Mouse (Mus musculus) cerebellum, postnatal 36 days (tissue): ENCODE results near the gene Gstt3.
"Not testable (repeated sequence)": the region's sequence is repeated elsewhere in the genome, so short reads cannot be mapped to it uniquely, and the experiment has no call there.

Source experiments
- DNase-seq, 2 experiments: peaks; one replicate each; pipeline ENCODE4 v3.0.0; 2021 to 2022; ENCODE audit warnings: mixed read lengths in 2 of 2

Gene Gstt3

DNA sequence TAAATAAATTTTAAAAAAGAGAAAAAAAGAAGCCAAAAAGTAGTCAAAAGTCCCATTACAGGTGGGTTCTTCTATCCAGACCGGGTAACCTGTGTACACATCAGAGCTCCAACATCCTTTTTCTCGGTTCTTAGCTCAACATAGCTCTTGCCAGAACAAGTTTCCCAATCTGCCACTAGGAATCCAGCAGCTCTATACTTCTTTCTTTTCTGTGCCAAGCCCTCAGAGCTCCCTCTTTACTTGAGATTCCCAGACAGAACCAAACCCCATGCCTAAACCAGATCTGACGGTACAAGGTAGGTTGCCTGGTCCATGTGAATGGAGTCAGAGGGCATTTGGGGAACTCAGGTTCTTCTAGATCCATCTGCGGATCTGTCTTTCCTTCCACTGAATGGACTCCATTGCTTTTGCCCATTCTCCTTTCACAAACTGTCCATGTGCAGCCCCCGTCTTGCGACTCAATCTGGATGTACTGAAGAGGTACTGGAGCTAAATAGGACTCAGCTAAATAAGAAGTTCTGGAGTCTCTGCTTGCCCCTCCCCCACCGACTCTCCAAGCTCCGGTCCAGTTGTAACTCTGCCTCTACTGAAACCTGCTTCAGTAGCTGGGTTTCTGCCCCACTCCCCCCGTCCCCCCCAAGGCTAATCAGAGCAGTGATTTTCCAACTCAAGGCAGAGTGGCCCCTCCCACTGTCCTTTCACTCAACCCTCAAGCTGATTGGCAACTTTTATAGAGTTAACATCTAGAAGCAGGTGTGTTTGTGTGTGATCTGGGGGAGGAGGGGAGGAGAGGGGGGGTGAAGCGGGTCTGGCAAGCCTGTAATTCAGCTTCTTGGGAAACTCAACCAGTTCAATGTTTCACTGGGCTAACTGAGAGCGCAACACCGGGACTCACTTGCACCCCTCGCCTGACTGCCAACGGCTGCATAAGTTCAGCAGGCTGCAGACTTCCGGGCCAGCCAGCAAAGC lies 1.7 kb downstream of the Gstt3 start:
- DNase-seq, result no peak

DNA sequence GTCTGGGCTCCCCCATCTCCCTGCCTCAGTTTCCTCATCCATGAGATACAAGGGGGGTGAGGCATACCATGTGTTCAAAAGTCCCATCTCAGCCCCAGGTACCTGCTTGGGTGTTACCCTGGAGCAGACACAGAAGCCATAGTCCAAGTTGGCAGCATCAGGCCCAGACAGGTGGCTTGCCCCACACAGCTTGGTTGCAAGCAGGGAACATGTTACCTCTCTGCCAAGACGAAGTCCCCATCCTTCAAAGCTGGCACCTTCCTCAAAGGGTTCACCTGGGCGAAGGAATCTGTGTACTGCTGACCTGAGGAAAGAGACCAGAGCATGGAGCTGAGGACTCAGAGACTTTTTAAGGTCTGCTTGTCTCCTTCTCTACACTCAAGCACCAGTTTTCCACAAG lies 3.3 kb downstream of the Gstt3 start:
- DNase-seq, result no peak

DNA sequence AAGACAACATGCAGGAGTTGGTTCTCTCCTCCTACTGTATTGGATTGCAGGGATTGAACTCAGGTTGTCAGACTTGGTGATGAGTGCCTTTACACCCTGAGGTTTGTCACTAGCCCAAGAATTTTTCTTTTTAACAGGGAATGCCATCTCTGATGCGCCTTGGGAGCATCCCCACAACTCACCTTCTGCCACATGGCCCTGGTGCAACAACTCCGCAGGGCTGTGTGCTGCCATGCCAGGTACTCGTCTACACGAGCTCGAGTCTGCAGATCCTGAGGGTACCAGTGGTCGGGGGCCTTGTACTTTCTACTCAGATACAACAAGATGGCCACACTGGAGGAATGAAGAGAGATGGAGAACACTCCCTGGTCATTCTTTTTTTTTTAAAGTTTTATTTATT lies 4.7 kb downstream of the Gstt3 start:
- no peak for DNase-seq

DNA sequence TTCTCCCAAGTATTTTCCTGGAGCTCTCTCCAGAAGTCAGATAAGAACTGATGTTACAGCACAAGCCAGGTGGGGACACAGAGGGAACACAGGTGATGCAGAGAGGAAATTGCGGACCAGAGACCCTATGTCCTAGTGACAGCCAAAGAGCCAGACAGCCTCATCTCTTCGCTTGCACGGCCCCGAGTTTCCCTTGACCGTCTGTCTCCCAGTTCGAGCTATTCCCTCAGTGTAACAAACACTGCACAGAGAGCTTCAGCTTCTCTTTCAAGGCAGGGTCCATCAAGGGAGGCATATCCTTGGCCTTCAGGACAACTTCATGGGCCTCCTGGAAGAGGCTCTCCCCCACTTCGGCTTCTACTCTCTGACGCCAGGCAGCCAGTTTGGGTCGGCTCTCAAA lies 6.6 kb downstream of the Gstt3 start:
- DNase-seq, result no peak

DNA sequence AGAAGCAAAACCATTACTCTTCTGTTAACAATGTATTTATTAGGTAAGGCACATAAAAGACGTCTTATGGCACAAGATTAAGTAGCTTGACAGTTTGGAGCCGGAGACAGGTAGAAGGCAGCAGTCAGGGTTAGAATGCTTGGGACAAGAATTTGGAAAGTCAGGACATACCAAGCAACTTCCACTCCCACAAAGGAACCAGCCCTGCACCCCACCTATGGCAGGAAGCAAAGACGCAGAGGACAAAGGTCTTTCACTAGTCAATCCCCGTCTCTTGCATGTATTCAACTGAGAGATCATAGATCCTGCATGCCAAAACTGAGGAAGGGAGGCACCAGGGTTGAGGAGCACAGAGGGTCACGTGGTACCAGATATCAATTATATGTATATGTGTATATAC lies 7.1 kb downstream of the Gstt3 start:
- no peak for DNase-seq

DNA sequence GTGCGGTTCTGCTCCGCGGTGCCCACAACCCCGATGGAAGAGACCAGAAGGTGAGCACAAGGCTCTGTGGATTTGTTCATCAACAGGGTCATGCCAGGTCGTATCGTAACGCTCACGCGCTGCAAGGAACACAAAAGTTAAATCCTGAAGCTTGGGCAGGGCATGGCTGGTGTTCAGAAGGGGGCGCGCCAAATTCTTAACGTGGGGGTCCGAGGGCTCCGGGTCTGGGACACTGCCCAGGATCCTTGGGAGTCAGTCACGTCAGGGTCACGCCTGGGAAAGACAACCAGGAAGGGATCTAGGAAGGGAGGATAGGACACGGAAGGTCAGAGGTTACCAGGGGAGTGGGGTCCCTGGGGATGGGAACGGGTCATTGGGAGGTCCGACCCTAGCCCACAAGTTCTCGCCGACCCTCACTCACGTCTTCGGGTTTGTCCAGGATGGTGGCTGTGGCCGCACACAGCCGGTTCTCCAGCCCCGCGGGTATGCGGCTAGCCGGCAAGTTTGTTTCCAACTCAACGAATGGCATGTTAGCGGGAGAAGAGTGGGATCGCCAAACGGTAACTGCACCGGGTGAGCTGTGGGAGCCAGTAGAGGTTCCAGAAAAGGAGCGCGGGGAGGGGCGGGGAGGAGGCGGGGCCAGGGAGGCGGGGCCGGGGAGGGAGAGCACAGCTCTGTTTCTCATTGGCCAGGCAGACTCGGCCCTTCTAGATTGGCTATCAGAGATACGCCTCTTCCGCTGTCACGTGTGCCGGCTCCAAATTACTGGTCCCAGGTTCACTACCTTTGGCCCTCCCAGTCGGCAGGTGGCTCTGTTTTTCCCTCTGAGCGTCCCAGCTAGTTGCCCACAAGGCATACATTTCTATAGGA lies 8.2 kb downstream of the Gstt3 start, which contains the start of gene Ddt:
TSS of gene Ddt (minus strand) at position 620 of the 870 bp plus-strand sequence.
- peak; percentile 86 to 89 for DNase-seq

DNA sequence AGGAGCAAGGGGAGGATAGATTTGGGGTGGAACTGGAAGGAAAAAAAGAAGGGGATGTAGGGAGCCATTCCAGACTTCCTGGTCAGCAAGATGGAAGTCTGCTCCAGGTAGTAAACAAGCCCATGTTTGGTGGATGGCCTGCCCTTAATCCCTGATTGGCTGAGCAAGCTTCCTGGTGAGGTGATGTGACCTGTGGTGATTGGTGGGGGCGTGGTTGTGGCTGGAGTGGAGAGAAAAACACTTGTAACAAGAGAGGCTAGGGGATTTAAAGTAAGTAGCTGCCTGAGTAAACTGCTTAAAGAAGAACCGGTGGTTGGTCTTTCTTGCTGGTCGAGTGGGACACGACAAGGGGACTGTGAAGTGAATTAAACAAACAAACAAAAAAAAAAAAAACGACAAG lies 13.5 kb downstream of the Gstt3 start:
- not testable (repeated sequence) for DNase-seq

DNA sequence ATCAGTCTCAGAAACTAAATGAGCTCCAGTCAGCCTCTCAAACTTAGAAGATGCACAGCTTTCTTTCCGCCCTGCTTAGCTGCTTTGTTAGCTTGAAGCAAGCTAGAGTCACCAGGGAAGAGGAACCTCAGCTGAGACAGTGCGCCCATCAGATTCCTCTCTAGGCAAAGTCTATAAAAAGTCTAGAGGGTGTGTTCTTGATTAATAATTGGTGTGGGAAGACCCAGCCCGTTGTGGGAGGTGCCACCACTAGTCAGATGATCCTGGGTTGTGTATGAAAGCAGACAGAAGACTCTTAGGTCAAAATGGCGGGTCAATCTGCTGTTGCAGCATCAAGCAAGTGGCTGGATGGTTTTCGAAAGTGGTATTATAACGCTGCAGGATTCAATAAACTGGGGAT lies 14.4 kb downstream of the Gstt3 start:
- DNase-seq, result no peak

DNA sequence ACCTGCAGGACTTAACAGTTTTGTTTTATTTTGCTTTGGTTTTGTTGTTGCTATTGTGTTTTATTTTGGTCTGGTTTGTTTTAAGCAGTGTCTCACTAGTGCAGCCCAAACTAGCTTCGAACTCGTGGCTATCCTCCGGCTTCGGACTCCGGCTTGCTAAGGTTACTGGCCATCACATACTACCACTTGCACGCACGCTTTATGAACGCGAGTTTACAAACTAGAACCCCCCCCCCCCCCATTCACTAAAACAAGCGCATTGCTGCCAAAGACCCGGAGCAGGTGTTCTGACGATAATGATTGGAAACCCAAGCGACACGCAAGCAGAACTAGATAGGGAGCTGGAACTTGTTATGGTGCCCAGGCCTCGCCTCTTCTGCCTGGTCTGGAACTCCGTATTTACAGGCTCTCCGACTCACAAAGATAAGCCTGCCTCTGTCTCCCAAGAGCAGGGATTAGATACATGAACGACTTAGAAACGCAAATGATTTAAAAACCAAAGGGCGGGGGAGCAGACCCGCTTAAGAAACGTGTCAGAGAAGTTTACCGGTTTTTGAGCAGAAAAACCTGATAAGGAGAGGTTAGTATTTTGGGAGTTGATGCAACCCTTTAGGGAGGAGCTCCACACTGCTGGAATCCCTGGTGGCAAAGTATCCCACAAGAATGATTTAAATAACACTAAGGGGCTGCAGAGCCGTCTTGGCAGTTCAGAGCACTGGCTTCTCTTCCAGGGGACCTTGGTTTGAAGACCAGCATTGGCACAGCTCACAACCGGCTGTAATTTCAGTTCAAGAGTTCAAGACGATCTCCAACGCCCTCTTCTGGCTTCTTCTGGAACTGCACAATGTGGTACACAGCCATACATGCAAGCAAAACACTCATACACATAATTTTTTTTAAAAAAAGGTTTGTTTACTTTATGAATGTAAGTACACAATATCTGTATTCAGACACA lies 16.4 kb downstream of the Gstt3 start:
- DNase-seq, result peak; percentile 70 to 80

DNA sequence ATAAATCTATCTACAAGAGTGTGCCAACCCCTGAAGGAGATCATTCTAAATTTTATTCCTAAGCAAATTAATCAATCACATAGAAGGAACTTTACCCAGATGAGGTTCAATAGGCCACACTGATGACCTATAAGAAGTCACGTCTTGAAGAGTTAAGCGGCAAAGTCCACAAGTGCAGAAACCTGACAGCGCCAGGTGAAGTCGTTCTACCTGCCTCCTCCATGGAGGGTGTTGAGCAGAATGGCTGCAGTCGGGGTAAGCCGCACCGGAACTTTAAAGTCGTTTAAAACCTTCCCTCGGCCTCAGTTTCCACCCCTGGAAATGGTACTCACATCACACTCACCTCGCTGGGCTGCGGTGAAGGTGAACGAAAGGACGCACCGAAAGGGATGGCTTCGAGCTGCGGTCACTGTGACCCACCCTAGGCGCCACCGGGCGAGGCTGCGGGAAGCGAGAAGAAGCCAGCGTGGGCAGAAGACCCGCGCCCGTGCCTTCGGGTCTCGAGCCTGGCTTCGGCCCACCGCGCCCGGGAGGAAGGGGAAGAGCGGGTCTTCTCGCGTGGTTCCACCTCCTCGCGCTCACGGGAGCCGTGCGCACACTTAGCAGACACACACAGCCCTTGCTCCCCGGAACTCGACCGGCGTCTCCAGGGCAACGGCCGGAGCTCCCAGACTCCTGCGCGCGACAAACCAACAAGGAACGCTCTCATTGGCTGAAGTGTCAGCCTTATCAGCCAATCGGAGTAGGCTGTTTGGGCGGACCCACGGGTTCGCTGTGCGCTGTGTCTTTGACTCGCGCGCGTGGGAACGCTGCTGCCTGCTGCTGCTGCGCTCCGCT lies 17.3 kb downstream of the Gstt3 start, which contains the start of gene Cabin1:
TSS of gene Cabin1 (minus strand) at position 660 of the 837 bp plus-strand sequence.
- peak; percentile 95 to 97 for DNase-seq

DNA sequence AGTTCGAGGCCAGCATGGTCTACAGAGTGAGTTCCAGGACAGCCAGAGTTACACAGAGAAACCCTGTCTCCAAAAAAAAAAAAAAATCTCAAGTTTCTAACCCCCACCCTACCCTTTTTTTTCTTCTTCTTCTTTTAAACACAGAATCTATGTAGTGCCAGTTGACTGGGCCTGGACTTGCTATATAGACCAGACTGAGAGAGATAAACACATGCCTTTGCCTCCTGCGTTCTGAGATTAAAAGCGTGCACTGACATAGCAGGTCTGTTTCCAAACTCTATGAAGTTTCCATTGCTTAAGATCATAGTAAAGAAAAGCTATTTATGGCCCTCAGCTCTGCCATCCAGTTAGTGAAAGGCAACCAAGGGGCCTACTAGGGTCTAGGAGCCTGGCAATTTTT lies 18.8 kb downstream of the Gstt3 start:
- no peak for DNase-seq

DNA sequence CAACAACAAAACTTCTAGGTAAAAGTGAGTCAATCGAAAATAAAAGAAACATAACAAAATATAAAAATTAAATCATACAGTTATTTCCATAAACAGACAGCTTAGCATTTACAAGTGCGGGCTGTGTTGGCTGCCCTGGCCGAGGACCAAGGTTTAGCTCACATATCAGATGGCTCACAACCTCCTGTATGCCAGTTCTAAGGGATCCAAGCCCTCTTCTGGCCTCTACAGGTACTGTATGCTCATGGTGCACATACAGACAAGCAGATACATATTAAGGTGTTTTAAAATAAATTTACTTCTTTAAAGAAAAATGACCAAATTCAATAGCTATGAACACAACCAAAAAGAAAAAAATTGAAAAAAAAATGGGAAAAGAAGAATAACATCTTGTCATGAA lies 20.9 kb downstream of the Gstt3 start:
- no peak for DNase-seq

DNA sequence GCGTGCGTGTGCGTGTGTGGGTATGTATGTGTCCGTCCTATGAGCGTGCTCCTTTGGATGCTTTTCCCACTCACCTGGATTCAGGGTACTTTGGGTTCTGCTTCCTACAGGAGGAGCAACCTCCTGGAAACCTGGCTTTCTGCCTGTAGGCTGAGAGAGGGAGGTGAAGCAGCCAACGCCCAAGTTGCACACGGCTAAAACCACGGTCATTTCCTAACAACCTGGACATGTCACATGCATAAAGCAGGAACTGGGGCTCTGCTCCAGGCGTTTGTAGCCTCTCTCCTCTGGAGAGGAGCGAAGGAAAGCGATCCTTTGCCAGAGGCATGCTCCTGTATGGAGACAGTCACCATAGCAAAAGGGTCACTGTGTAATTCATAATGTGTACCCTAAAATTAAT lies 24.5 kb downstream of the Gstt3 start:
- DNase-seq, result no peak

DNA sequence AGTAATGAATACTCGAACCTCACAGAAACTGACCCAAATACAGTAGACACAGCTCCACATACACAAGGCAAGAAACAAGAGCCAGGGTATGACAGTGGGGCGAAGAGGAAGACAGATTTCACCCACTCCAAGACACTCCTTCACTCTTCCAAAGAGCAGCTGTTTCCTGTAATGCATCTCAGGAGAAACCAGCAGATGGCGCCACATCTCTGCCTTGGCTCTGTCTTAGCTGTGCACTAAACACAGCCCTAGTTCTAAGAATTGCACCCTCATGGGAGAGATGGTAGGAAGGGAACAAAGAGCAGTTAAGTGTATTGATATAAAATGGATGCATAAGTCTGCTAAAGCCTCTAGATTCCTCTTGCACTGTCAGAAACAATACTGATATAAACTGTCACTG lies 37.2 kb downstream of the Gstt3 start:
- DNase-seq, result peak; percentile 87 to 94

DNA sequence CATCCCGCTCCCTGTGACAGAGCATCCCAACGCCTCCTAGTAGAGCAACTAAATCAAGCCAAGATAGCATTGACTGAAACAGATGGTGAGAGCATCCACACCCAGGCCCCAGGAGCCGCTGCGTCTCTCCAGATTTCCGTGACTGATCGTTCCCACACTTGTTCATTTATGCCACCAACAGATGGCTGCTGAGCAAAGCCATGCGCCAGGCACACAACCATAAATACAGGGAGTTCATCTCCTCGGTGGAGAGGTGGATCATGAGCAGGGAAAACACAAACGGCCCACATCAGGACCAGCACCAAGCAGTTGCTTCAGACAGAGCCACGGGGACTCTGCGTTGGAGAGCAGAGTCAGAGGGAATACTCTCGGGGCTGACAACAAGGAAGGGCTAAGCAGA lies 37.8 kb downstream of the Gstt3 start:
- peak; percentile 62 to 63 for DNase-seq

DNA sequence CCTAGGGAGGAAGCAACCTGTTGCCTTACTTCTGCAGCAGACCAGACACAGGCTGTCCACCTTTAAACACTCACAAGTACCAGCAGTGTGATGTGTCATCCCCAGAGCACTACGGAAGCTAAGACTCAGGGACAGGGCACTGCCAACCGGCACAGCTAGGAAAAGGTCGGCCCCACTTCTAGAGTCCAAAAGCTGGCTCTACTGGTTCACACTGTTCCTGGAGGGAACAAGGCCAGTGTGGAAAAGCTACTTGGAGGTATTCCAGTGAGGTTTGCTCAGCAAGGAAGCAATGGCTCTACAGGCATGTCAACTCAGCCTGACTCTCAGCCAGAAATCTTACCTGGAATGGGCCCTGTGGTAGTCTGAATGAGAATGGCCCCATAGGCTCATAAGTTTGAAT lies 40.3 kb downstream of the Gstt3 start:
- peak in 1 of 2 experiments; percentile 20 for DNase-seq

DNA sequence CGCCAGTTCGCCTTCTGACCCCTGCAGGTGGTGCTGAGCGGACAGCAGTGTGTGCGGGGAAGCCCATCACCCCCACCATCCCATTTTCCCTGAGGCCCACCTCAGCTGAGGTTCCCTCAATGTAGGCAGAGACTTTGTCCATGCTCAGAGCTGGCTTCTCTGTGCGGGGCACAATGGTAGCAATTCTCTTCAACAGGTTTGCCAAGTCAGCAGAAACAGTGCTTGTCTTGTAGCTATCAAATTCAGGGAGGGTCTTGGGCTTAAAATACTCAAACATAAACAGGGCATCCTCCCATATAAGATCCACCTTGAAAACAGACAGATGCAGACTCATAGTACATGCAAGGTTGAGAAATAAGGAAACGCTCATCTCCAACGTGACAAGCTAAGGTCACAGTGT lies 55.8 kb downstream of the Gstt3 start:
- DNase-seq, result no peak
